Mouse (Mus musculus): ENCODE data around the gene Stip1.
"Not testable (repeated sequence)": the region's sequence is repeated elsewhere in the genome, so short reads cannot be mapped to it uniquely, and the experiment has no call there.

The Stip1 gene

DNA sequence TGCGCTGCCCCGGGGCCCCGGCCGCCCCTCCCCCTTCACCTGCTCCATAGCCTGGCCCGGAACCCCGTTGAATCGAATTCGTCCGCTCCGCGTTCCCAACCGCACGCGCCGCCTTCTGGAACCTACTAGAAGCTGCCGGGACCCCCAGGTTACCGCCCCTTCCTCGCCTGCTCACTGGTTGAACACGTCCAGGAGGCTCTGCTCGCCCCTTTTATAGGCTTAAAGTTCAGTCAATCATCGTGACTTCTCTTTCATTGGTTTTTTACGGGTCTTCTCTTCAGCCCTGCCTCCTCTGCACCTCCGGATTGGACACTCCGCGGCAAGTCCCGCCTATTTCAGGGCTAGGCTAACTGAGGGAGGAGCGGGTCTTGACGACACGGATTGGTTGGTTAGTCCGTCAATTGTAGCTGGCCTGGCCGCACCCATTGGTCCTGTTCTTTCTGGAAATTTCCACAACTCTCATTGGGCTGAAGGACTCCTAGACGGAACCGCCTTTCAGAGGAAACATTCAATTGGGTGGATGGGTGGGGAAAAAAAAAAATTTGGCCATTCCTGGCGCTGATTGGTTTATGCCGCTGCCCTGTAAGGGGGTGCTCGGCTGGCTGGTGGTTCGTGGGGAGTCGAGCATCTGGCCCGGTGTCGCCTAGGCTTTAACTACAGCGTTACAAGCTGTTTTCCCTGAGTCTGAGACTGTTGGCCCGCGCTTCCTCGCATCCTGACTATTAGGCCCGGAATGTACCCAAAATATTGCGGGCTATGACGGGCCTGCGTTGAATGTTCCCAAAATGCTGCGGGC is at the start of gene Stip1:
TSS of gene Stip1 (minus strand) at position 127 of the 796 bp plus-strand sequence.
- peak; percentile 98 for DNase-seq

DNA sequence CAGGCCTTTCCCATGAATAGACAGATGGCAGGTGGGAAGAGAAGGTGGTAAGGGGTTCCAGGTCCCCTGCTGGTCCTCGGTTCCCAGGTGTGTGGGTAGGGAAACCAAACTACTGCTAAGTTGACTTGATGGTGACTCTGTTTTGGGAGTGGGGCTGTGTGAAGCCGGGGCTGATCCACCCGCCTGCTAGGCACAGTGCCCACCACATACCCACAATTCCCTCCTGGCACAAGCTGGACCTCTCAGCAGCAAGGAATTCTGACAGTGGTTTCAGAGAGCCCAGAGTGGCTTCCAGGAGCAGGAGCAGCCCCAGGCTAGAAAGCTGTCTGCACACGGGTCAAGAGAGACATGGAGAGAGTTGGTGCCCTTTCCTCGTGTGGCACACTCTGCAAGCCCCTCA is 49.3 kb upstream of the Stip1 start:
- no peak for DNase-seq

DNA sequence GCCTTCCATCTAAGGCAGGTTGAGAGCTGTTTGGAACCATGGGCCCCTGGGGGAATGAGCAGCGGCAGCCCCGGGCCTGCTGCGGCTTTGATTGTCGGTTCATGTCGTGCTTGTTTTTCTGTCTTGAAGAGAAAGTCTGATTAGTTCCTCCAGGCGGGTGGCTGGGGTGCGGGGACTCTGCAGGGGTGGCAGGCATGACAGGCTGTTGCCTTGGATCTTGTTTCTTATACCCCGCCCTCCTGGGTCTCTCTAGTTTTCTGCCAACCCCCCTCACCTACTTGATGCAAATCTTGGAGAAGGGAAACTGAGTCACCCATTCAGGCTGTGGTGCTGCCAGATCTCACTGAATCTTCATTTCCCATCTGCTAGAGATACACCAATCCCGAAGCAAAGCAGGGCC is 48.8 kb upstream of the Stip1 start:
- no peak for DNase-seq

DNA sequence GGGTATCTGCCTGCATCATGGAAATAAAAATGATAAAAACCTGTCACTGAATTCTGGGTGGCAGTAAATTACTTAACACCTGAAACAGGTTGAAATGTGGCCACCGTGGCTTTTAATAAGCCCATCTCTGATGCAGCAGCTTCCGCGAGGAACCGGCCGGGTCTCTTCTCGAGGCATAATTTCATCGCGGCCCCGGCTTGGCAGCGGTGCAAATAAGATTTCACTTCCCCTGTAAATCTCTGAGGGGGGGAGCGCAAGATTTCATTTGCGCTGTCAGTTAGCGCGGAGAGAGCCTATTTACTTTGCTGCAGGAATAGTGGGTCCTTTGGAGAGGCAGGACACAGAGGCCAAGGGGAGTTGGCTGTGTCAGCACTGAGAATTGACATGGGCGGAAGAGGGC is 45.0 kb upstream of the Stip1 start:
- DNase-seq, result no peak

DNA sequence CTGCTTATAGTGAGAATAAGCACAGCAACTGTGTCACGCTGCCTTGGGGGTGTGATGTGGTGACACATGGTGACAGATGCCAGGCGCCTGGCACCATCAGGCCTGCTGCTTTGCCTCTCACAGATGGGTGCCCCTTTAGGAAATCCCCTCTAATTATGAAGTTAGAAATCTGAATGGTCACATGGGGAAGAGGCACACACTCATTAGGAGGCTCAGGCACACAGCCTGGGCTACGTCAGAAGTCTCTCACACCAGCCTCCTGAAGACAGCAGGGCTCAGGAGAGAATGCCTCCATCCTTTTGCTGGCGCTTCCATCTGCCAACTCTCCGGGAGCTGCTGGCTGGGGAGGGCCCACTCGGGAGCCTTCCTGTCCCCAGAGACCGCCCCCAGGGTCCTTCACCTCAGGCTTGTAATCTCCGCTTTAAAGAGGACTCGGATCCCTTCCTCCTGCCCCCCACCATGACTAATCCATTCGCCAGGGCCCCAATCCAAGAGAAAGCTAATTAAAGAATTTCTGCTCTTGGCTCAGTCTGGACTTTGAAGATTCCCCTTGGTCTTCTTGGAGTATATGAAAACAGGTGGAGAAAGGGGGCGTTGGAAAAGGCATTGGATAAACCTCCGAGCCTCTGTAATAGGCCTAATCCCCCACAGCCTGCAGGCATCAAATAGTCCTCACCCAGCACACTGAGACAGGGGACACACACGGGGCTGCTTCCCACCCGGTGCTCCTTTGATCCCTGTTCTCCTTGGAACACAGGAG is 43.4 kb upstream of the Stip1 start:
- no peak for DNase-seq

DNA sequence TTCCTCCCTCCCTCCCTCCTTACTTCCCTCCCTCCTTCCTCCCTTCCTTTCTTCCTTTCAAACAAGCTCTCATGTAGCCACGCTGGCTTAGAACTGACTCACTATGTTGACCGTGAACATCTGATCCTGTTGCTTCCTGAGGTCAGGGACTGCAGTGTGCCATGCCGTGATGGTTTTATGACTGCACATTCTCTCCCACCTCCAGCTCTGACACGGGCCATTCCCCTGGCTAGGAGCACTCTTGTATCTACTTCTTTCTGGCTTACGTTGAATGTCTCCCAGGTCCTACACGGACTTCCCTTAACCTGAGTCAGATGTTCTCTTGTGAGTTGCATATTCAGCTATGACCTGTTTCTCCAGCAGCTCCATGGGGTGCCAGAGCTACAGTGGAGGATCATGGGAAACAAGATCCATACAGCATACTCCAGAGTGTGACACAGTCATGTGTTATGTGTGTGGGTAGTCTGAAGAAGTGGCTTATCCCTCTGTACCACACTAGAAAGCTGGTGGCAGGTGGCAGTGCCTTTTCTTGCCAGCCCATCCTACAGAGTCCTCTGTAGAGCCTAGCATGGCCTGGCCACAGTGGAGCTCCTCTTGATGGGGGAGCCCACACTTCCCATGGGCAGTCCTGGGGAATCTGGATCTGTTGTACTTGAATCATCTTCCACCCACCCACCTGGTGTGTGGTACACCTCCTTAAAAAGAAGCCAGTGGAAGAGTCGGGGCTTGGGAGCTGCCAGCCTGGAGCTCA is 41.9 kb upstream of the Stip1 start:
- DNase-seq, result no peak

DNA sequence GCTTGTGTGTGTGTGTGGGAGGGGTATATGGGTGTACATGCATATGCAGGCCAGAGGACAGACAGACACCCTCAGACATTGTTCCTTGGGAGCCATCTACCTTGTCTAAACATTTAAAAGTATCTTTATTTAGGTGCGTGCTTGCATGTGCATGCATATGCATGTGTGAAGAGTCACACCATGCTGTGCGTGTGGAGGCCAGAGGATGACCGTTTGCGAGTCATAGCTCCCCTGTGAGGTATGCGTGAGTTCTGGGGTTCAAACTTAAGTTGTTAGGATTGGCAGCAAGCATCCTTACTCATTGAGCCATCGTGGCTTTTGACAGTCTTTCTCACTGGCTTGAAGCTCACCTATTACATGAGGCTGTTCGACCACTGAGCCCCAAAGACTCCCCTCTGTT is 38.5 kb upstream of the Stip1 start:
- no peak for DNase-seq

DNA sequence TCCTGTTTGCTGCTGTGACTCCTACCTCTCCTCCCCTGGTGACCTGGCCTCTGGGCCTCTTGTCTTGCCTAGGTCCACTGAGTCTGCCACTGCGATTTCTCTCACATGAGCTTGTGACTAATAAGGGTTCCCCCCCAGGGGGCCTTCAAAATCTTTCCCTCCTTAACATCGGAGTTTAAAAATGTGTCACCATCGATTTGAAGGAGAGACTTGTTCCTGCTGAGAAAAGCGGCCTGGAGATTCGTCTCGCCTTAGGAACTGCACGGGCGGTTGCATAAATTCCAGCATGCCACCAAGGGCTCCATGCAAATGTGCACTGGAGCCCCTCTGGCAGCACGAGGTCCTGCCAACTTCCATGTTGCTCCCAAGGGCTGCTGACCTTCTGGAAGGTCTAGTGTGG is 37.9 kb upstream of the Stip1 start:
- no peak for DNase-seq

DNA sequence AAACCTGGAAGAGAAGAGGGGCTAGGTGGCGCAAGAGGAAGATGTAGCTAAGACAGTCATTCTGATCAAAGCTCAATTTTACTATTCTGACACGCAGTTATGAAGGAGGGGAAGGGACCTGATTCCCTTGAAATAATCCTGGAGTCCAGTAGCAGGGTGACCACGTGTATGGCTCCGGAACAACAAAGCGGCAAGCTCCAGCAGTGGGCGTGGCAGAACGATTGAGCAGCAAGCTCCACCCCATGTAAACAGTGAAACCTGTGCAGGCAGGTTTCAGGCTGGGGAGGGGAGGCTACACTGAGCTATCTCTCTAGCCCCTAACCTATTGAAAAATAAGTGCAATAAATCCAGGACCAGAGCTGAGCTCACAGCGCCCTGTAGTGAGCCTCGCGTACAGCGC is 35.6 kb upstream of the Stip1 start:
- not testable (repeated sequence) for DNase-seq

DNA sequence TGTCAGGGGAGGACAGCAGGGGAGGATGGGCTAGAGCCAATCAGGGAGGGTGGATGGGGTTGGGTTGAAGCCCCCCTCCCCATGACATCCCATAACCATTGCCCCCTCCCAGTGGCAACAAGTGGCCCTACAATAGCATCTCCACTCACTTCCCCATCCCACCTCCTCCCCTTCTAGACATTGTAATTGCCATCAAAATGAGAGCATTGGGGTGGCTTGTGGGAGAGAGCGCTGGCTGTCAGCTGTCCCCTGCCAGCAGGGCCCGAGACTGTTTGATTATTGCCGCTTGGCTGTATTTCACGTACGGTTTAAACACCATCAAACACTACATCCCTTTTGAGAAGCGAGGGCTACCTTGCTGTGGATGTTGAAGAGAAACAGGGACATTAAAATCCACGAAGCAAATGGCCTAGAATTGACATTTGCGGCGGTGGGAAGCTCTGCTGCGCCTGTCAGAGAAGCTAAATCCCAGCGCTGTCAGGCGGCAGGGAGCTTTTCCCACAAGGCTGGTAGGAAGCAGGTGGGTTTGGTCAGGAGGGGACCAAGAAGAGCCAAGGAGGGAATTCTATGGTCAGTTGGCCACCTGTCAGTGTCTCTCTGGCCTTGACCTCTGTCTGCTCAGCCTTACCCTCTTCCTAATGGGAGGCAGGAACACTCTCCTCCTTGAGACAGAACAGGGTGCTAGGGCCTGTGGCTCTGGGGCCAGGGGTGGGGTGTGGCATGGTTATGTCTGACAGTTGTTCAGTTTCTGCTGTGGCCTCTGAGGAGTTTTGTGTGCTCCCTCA is 34.4 kb upstream of the Stip1 start:
- no peak for DNase-seq

DNA sequence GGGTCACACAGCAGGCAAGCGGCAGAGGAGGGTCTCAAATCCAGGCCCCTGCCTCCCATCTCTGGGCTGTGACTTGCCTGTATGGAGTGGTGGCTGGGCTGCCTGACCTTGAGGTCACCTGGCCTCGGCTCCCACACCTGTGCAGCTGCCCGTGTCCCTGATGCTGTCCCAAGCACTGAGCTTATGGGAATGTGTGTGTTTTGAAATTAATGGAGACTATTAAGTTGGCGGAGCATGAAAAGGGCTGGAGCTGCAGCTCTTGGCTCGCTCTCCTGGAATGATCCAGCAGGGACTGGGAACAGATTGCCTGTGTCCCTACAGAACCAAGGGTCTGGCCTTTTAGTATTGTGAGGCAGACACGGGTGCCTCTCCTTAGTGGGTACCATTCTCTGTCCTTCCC is 32.5 kb upstream of the Stip1 start:
- DNase-seq, result peak; percentile 54

DNA sequence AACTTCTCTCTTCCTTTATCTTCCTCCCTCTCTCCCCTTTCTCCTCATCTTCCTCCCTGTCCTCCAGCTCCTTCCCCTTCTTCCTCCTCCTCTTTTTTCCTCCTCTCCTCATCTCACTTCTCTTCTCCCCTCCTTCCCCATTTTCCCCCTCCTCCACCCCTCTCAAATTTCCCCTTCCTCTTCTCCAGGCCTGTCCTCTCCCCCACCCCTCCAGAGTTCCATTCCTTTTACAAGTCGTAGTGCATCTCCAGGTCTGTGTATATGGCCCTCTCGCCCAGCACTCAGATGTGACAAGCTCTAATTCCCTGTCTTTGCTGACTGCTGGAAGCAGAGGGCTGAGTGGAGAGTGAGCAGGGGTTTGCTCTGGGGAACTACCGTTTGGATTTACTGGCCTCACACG is 31.0 kb upstream of the Stip1 start:
- no peak for DNase-seq

DNA sequence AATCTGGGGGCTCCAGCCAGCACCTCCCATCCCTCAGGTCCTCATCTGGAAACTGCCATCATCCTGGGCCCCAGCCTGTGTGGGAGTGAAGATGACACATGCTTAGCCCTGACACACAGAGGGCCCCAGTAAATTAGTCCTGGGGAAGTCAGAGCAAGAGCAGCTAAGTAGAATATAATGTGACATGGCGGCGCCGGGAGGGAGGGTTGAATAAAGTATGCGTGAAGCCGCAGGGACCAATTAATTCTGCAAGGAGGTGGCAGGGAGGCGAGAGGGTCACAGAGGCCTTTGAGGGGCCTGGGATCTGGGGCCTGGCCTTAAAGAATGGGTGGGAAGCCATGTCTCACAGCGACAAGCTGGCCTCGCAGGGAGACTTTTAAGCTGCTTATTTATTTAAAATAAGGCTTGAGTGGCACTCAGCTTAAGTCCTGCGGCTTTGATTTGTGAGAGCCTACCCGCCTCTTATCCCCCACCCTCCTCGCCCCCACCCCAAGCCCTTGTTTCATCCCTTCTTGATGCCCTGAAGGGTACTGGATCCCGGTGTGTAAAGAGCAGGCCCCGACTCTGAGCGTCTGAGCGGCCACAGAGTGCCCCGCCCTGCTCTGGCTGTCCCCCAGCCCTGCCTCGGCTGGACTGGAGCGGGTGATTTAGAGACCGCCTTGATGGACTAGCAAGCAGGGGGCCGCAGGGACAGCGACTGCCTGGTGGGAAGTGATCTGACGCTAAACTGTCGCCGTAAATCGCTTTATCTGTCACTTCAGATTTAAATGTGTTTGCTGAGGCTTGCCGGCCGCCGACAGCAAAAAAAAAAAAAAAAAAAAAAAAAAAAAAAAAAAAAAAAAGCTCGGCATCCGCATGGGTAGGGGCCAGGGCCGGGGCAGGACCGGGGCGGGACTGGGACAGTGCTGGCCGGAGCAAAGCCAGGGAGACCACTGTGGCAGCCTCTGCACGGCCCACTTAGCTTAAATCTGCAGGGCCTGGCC is 30.3 kb upstream of the Stip1 start:
- no peak for DNase-seq

DNA sequence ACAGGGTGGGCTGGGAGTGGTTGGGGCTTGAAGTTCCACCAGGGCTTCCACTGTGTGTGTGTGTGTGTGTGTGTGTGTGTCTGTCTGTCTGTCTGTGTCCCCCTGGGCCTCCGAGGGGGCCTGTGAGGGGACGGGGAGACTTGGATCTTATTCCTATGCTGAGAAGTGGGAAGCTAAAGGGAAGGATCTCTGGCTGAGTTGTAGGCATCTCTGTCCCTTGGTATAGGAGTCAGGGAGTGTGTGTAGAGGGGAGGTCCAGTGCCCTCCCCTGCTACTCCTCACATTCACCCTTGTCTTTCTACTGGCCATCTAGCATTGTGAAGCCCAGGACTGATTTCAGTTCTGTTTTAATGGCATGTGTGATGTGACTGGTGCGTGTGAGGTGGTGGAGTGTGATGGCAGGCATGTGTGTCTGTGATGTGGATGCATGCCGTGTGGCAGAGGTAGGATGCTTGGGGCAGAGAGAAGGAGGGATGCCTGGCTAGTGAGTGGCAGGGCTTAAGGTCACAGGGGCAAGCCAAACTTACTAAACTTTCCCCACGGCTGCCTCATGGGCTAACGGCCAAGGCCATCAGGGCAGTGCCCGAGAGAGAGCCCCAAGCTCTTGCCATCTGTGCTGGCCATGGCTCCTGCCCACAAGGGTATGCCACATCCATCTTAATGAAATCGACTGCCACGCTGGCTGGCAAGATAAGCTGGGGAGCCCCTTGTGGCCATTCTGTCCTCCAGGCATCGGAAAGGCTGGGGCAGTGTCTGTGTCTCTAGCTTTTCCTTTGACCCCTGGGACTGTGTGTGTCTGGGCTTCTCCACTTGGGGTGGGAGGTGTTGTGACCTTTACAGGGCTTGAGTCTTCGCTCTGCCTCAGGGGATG is 29.1 kb upstream of the Stip1 start:
- no peak for DNase-seq

DNA sequence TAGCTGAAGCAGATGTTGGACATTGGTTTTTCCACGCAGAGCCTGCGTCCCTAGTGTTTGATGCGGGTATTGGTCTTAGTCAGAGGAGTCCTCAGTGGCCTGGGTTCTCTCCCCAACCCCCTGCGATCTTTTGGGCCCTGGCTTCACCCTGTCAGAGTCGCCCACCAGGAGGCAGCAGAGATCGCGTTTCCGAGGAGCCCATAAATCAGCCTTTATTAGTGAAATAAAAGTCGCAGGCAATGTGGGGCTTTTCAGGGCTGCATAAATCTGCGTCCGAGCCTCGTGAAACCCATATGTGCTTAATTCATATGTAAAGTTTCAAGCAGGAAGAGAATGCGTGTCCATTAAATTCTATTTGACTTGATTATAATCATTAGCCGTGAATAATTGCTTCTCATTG is 28.4 kb upstream of the Stip1 start:
- DNase-seq, result peak; percentile 83

DNA sequence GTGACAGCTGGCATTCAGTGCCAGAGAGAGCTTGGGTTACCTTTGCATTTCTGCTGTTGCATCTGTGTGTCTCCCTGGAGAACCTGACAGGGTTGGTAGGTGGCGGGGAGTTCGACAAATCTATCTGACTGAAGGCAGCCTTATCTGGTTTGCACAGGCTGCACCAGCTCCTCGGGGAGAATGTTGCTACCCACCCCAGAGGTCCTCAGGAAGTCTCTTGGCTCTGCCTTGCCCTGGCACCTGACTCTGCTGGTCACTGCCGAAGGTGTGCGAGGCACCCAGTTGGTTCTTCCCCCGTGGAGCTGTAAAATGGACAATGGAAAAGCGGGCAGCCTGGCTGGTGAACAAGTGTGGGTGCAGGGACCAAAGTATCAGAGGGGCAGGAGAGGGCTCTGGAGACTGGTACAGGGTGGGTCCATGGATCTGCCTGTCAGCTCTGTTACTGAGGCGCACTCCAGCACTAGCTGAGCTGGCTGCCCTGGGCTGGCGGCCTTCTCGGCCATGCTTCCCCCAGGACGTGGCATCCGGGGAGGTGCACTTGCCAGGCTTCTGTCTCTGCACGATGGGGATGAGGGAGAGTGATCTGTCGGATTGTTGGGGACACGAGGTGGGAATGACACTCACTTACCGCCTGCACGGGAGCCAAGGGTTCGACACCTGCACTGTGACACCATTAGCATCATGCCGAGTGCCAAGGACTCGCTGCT is 27.7 kb upstream of the Stip1 start:
- no peak for DNase-seq

DNA sequence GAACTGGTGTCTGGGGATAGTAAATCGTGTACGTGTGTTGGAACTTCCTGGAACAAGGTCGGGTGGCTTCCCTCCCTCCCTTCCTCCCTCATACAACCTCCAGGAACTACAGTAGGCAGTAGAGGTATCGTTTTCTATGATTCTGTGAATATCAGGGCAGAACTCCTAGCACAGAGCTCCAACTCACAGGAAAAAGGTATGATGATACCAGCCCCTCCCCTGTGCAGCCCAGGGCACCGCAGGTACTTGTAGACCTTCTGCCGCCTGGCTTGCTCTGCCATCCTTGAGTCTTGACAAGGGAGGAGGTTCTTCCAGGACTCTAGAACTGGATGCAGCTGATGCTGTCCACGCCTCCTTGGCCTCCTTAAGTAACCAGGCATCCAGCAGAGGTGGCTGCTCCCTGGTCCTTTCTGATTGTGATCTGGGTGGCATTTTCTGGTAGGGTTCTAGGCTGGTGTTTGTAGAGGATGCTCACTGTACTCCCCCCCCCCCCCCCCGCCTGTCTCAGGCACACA is 27.1 kb upstream of the Stip1 start:
- no peak for DNase-seq

DNA sequence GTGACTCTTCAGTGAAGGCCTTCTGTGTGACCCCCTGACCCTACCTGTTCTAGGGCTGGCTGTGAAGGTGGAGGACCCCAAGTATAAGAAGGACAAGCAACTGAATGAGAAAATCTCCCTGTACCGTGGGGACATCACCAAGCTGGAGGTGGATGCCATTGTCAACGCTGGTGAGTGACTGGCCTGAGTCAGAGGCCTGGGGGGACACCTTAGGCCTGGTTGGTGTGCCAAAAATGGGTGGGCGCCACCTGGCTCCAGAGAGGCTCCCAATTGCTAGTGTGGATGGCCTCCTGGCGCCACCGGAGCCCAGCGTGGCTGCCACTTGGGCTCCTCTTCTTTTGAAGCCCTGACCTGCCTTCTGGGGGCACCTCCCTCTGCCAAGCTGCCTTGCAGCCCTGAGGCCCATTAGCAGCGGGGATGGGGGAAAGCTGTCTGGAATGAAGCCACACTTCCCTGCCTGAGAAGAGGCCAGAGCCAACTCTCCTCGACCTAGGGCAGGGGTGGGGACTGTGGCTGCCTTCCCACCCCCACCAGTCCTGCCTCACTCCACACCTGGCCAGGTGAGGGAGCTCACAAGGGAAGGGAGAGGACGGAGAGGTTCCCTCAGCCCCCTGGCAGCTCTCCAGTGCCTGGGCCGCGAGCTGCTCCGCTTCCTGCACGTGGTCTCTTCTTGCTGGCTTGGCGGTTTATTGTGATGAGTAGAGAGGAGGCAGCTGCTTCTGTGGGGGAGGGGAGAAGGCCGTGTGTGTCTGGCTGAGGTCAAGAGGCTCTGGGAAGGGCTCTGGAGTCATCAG is 26.5 kb upstream of the Stip1 start:
- DNase-seq, result peak; percentile 64

DNA sequence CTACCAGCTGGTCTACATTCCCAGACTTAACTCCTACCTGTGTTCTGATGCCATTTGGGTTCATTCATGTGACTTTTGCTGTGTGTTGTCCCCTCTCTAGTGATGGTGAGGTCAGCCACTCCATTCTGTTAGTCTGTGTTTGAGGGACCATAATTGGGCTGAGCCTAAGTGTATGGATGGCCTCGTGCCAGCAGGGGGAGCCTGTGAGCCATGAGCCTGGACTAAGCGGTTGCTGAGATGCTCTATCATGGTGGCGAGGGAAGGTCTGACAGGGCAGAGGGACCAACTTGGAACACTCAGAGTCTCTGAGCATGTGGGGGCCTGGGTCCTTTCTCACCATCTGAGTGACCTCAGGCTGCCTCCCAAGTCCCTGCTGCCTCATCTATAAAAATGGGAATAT is 24.8 kb upstream of the Stip1 start:
- DNase-seq, result peak; percentile 86

Measured in kidney, adult 18-20 months (tissue).